Mouse (Mus musculus) bone marrow, adult 2 months (tissue): ENCODE data around the gene Rrp1b.
"Not testable (repeated sequence)": the region's sequence is repeated elsewhere in the genome, so short reads cannot be mapped to it uniquely, and the experiment has no call there.

Experiments
- CTCF ChIP-seq: fragments of 200-500 bp; IDR thresholded peaks from 2 replicates; pipeline ENCODE4 v1.5.1; 2011; ENCODE audit warnings: low read length, control low read depth; ENCODE audit not compliant: control insufficient read depth, insufficient read depth
- POLR2A ChIP-seq: fragments of 200-500 bp; IDR thresholded peaks from 2 replicates; pipeline ENCODE4 v1.6.1; 2011; ENCODE audit warnings: low read depth, mild to moderate bottlenecking, control low read depth, low read length, borderline replicate concordance; ENCODE audit not compliant: control insufficient read depth

GRCm38 (mm10) chr17:32064762-32065161, 28.9 kb downstream of the Rrp1b start:
- not testable (repeated sequence) for TF ChIP-seq POLR2A, CTCF
